Mouse (Mus musculus): ENCODE measurements around the gene Zfp971.

DNA sequence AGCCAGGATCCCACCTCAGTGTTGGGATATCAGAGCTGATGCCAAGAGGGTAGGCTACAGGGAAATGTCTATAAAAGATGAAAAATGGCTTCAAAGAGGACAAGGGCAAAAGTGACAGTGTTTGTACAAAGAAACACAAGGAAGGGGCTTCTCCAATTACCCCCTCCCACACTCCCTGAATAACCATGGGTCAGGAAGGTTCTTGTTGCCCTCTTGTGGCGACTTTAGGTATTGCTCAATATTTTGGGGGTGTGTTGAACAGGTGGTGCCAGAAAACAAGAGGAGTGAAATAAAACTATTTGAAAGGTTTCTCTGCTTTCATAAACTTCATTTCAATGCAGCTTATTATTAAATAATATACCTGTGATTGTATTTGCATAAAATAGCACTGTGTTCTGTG lies 35.1 kb downstream of the Zfp971 start:
- peak; percentile 45; the same call in 1 of the 2 replicates for TF ChIP-seq CTCF (IDR thresholded peaks at IDR 0.05; ENCODE audit: borderline replicate concordance, insufficient read depth, low read depth, low read length)
- TF ChIP-seq POLR2A (IDR thresholded peaks at IDR 0.05; ENCODE audit: borderline replicate concordance, insufficient read depth, low read length), result no peak

Measured in cerebellum, adult 2 months (tissue).